Mouse (Mus musculus) right cerebral cortex, postnatal 25 days (tissue): ENCODE measurements around the gene Zfp219.

ENCODE experiments used
- DNase-seq: peaks from one replicate; pipeline ENCODE4 v3.0.0; 2022

The Zfp219 gene

GRCm38 (mm10) chr14:51996866-51997265 is 23.7 kb downstream of the Zfp219 start:
- no peak for DNase-seq

- no peak for DNase-seq
These were observed 24.2 kb downstream of the Zfp219 start for GRCm38 (mm10) chr14:51996231-51996841.

GRCm38 (mm10) chr14:51995219-51995871 is 25.2 kb downstream of the Zfp219 start:
- no peak for DNase-seq

GRCm38 (mm10) chr14:51994453-51994852 is 26.1 kb downstream of the Zfp219 start:
- no peak for DNase-seq

- DNase-seq: no peak
These were observed 31.0 kb downstream of the Zfp219 start for GRCm38 (mm10) chr14:51989461-51989970.

GRCm38 (mm10) chr14:51988731-51989130 is 31.8 kb downstream of the Zfp219 start:
- no peak for DNase-seq

GRCm38 (mm10) chr14:51987177-51987576 is 33.4 kb downstream of the Zfp219 start:
- no peak for DNase-seq

- no peak for DNase-seq
These were observed 34.4 kb downstream of the Zfp219 start for GRCm38 (mm10) chr14:51986153-51986505.

- peak; percentile 71 for DNase-seq
These were observed 35.0 kb downstream of the Zfp219 start for GRCm38 (mm10) chr14:51985301-51986152.

GRCm38 (mm10) chr14:51984247-51985231 is 36.0 kb downstream of the Zfp219 start, which contains the start of gene Arhgef40:
TSS of gene Arhgef40 (plus strand) at chr14:51984719.
- peak; percentile 74 for DNase-seq

- no peak for DNase-seq
These were observed 36.7 kb downstream of the Zfp219 start for GRCm38 (mm10) chr14:51983855-51984246.

GRCm38 (mm10) chr14:51983251-51983650 is 37.3 kb downstream of the Zfp219 start:
- DNase-seq: no peak

GRCm38 (mm10) chr14:51979252-51979651 is 41.3 kb downstream of the Zfp219 start:
- DNase-seq: no peak

- no peak for DNase-seq
These were observed 53.1 kb downstream of the Zfp219 start for GRCm38 (mm10) chr14:51967400-51967799.

DNA sequence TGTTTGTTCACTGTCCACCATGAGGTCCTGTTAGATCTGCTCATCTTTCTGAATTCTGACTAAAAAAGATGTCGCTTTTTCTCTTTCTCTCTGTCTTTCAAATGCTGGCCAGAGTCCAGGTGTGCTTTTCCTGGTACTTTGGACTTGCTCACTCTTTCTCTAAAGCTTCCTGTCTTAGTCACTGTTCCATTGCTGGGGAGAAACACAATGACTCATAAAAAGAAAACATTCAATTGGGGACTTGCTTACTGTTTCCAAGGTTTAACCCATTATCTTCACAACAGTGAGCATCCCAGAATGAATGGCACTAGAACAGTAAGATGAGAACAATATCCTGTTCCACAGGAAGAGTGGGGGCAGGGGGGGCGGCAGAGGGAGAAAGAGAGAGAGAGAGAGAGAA is 60.2 kb downstream of the Zfp219 start:
- no peak for DNase-seq
